In genomic region chr12:78981938-78982825, GRCm38 (mm10) we compare ENCODE assay signal across 10 mouse cellular contexts. TPM values are rescaled to one million over a fixed set of nuclear protein-coding genes. Genes with fewer than 3 reads are reported as not detected.
DNase-seq lines count a peak whose midpoint lies in the region; ATAC-seq and TF ChIP-seq lines count a peak whose summit lies in the region.
"Had no signal": no experiment of that assay in that cellular context is flagged by ENCODE, and none has a peak within 500 bp of the region (broad histone marks: within the 10 kb centered on the region; RNA-seq: fewer than 3 reads in every experiment).

No protein-coding gene starts in this region.

- no peak overlapping the region for H3K9ac ChIP-seq in kidney, embryonic 15.5 days
- no peak overlapping the region for H3K9ac ChIP-seq in liver, embryonic 11.5 days (ENCODE audit: low read depth, low read length)
- H3K9ac ChIP-seq: limb, embryonic 12.5 days; neural tube, embryonic 12.5 days had no signal

- TF ChIP-seq CTCF in C2C12 (IDR thresholded peaks at IDR 0.05; ENCODE audit: control insufficient read depth, insufficient read depth, insufficient read length) = no peak

- 0 out of 2 replicates have a peak, but pooled peaks have one; percentile 25 for ATAC-seq in kidney, embryonic 15.5 days (replicated peaks; ENCODE audit: low FRiP score)
- ATAC-seq in liver, embryonic 11.5 days (replicated peaks; ENCODE audit: low FRiP score) = no peak

- 68% methylated on average over 9 of the region's 9 CpGs for WGBS in kidney, embryonic 15.5 days
- 65% methylated on average over 9 of the region's 9 CpGs for WGBS in liver, embryonic 11.5 days

- H3K4me2 ChIP-seq in kidney, embryonic 15.5 days = no peak overlapping the region
- H3K4me2 ChIP-seq in liver, embryonic 11.5 days = no peak overlapping the region
- H3K4me2 ChIP-seq: limb, embryonic 12.5 days; neural tube, embryonic 12.5 days had no signal

- H3K9me3 ChIP-seq in kidney, embryonic 15.5 days (replicated peaks) = no peaks in the 10 kb centered on the region
- no peaks in the 10 kb centered on the region for H3K9me3 ChIP-seq in liver, embryonic 11.5 days (ENCODE audit: control insufficient read depth, low read length)
- H3K9me3 ChIP-seq: limb, embryonic 12.5 days; neural tube, embryonic 12.5 days had no signal

- no peaks in the 10 kb centered on the region for H3K4me1 ChIP-seq in kidney, embryonic 15.5 days
- peaks cover 10% of the 10 kb centered on the region for H3K4me1 ChIP-seq in liver, embryonic 11.5 days (replicated peaks; ENCODE audit: control insufficient read depth, insufficient read depth, low read length)
- H3K4me1 ChIP-seq: limb, embryonic 12.5 days; neural tube, embryonic 12.5 days had no signal

- H3K27me3 ChIP-seq in C2C12 (ENCODE audit: control insufficient read depth, insufficient read depth, insufficient read length) = no peaks in the 10 kb centered on the region
- H3K27me3 ChIP-seq in kidney, embryonic 15.5 days = no peaks in the 10 kb centered on the region
- no peaks in the 10 kb centered on the region for H3K27me3 ChIP-seq in liver, embryonic 11.5 days (replicated peaks; ENCODE audit: control insufficient read depth, insufficient read depth, low read length)
- H3K27me3 ChIP-seq: limb, embryonic 12.5 days; neural tube, embryonic 12.5 days had no signal

- H3K79me2 ChIP-seq in C2C12 (ENCODE audit: control insufficient read depth, insufficient read depth) = no peaks in the 10 kb centered on the region

- intact Hi-C loops in left cerebral cortex, postnatal 14 days (cut with DNase I) = no loop called here

- H3ac ChIP-seq in C2C12 (ENCODE audit: control insufficient read depth, insufficient read length, low read depth) = no peak overlapping the region

- no peaks in the 10 kb centered on the region for H3K79me3 ChIP-seq in C2C12 (ENCODE audit: low read depth)

- no peaks in the 10 kb centered on the region for H3K36me3 ChIP-seq in C2C12 (ENCODE audit: control insufficient read depth, insufficient read depth)
- no peaks in the 10 kb centered on the region for H3K36me3 ChIP-seq in kidney, embryonic 15.5 days
- H3K36me3 ChIP-seq in liver, embryonic 11.5 days (ENCODE audit: control insufficient read depth, insufficient read depth, low read length) = no peaks in the 10 kb centered on the region
- H3K36me3 ChIP-seq: limb, embryonic 12.5 days; neural tube, embryonic 12.5 days had no signal

- H3K4me3 ChIP-seq in C2C12 (ENCODE audit: insufficient read depth, poor library complexity, severe bottlenecking) = no peak overlapping the region
- H3K4me3 ChIP-seq in kidney, embryonic 15.5 days (replicated peaks) = no peak overlapping the region
- no peak overlapping the region for H3K4me3 ChIP-seq in liver, embryonic 11.5 days (ENCODE audit: low read depth, low read length)
- H3K4me3 ChIP-seq: limb, embryonic 12.5 days; neural tube, embryonic 12.5 days had no signal

- no peak overlapping the region for H3K27ac ChIP-seq in kidney, embryonic 15.5 days
- H3K27ac ChIP-seq in liver, embryonic 11.5 days (ENCODE audit: low read depth, low read length) = no peak overlapping the region
- H3K27ac ChIP-seq: limb, embryonic 12.5 days; neural tube, embryonic 12.5 days had no signal

- DNase-seq in cerebellum, adult 11-12 months = peak; percentile 54
- no peak for DNase-seq in cerebellum, adult 9-10 months
- DNase-seq in left cerebral cortex, postnatal 14 days (ENCODE audit: low spot score in 2 of 2) = peak; percentile 12 to 40
- no peak for DNase-seq in left cerebral cortex, adult 9 months (ENCODE audit: low spot score in 2 of 2)
- no peak for DNase-seq in urinary bladder, postnatal 36 days (ENCODE audit: low spot score in 2 of 2)
- DNase-seq in liver, embryonic 11.5 days (ENCODE audit: low spot score) = no peak

TF ChIP-seq in C2C12, 6 proteins besides CTCF, POLR2A, EP300 and RAD21:
- no peak for TF ChIP-seq FOSL1 (IDR thresholded peaks at IDR 0.05; ENCODE audit: insufficient read depth, low read length, poor library complexity, severe bottlenecking)
- TF ChIP-seq MYOD1 (IDR thresholded peaks at IDR 0.05; ENCODE audit: control insufficient read depth, insufficient read length, low read depth) = peak; percentile 49
- TF ChIP-seq CEBPB (IDR thresholded peaks at IDR 0.05; ENCODE audit: low read depth) = no peak
- no peak for TF ChIP-seq MAX (IDR thresholded peaks at IDR 0.05)
- TF ChIP-seq USF1 (IDR thresholded peaks at IDR 0.05; ENCODE audit: low read depth) = peak; percentile 28
- no peak for TF ChIP-seq MYOG (IDR thresholded peaks at IDR 0.05; ENCODE audit: control insufficient read depth, extremely low read depth, insufficient read length)
TF ChIP-seq in C2C12: peak in this region for 2.

RNA-seq across cellular contexts. Expression of gene Tmem229b, which starts 25.2 kb away (rescaled TPM):
- 10 to 100 TPM; 79.2 to 82.3 TPM for total RNA-seq in left cerebral cortex, postnatal 14 days (2021)
- polyA plus RNA-seq in C2C12 (2012; fragmentation: generic; extraction: Trizol) = 0.59 TPM
- polyA plus RNA-seq in kidney, embryonic 15.5 days (2015; fragmentation: Nextera tagmentation; extraction: Ambion mirVana) = 4.2 and 4.5 TPM in 2 replicates
- polyA plus RNA-seq in liver, embryonic 11.5 days (2014; fragmentation: Nextera tagmentation; extraction: Ambion mirVana) = 5.4 and 5.5 TPM in 2 replicates

RNA-seq across cellular contexts. Expression of gene Plekhh1, which starts 46.8 kb away (rescaled TPM):
- total RNA-seq in left cerebral cortex, postnatal 14 days (2021) = 1 to 10 TPM; 4.7 to 7.0 TPM
- polyA plus RNA-seq in C2C12 (2012; fragmentation: generic; extraction: Trizol) = 1.1 TPM
- 6.3 and 7.0 TPM in 2 replicates for polyA plus RNA-seq in kidney, embryonic 15.5 days (2015; fragmentation: Nextera tagmentation; extraction: Ambion mirVana)
- polyA plus RNA-seq in liver, embryonic 11.5 days (2014; fragmentation: Nextera tagmentation; extraction: Ambion mirVana) = 0.96 and 1.0 TPM in 2 replicates

Comparison
In these comparisons a context has a peak if more than half of its experiments do, and no peak if none do; other contexts are left out.
1. DNase-seq: peak in cerebellum, adult 11-12 months (single experiment) and left cerebral cortex, postnatal 14 days (2 of 2); none in cerebellum, adult 9-10 months (single experiment), left cerebral cortex, adult 9 months (0 of 2), urinary bladder, postnatal 36 days (0 of 2) and liver, embryonic 11.5 days (single experiment).